Mouse (Mus musculus) bone marrow, adult 2 months (tissue): Measurements from ENCODE around the gene Ugcg. TPM values are rescaled to one million over a fixed set of nuclear protein-coding genes. Genes with fewer than 3 reads are reported as not detected.

Experiments
- H3K27ac ChIP-seq: fragments of 200-500 bp; 2 replicates; pipeline ENCODE4 v1.5.1; 2012; ENCODE audit warnings: low read depth, mild to moderate bottlenecking, control low read depth, inconsistent platforms, low read length; ENCODE audit not compliant: control insufficient read depth, poor library complexity, insufficient read depth
- H3K4me1 ChIP-seq: fragments of 200-500 bp; 2 replicates; pipeline ENCODE4 v1.6.1; 2011; ENCODE audit warnings: low read length; ENCODE audit not compliant: control insufficient read depth, insufficient read depth
- H3K4me3 ChIP-seq: fragments of 200-500 bp; replicated peaks from 2 replicates; pipeline ENCODE3; 2011; ENCODE audit warnings: mild to moderate bottlenecking, low read depth, low read length, control low read depth; ENCODE audit not compliant: control insufficient read depth
- CTCF ChIP-seq: fragments of 200-500 bp; IDR thresholded peaks from 2 replicates; pipeline ENCODE4 v1.5.1; 2011; ENCODE audit warnings: low read length, control low read depth; ENCODE audit not compliant: control insufficient read depth, insufficient read depth
- POLR2A ChIP-seq: fragments of 200-500 bp; IDR thresholded peaks from 2 replicates; pipeline ENCODE4 v1.6.1; 2011; ENCODE audit warnings: low read depth, mild to moderate bottlenecking, control low read depth, low read length, borderline replicate concordance; ENCODE audit not compliant: control insufficient read depth
- WGBS: fragments of 180-500 bp; shearing (Covaris S2); methylation state at CpG from one replicate; pipeline ENCODE4 v1.1.7; 2018; 5-methylcytosine and 5-hydroxymethylcytosine counted together
- polyA plus RNA-seq: library from polyadenylated mRNA; stranded (reverse); fragments of >200 nt; gene quantifications from 2 replicates; pipeline ENCODE4 v1.2.4, GENCODE M21; 2011; ENCODE audit warnings: low replicate concordance; ENCODE audit not compliant: missing spikeins, insufficient read depth, insufficient read length

The Ugcg gene
- polyA plus RNA-seq, 1 experiment: 18.7 TPM

- 92% methylated on average over 4 of the region's 4 CpGs for WGBS
- no peak overlapping the region for H3K27ac ChIP-seq
- TF ChIP-seq POLR2A (no peak), CTCF (no peak)
- H3K4me3 ChIP-seq: no peak overlapping the region
- peaks cover 12% of the 10 kb centered on the region for H3K4me1 ChIP-seq
Observed at GRCm38 (mm10) chr4:59241096-59241495, 52.0 kb downstream of the Ugcg start.

GRCm38 (mm10) chr4:59242221-59242620 lies 53.2 kb downstream of the Ugcg start:
- Histone ChIP-seq H3K27ac (no peak overlapping the region), H3K4me1 (peaks cover 13% of the 10 kb centered on the region), H3K4me3 (no peak overlapping the region)
- WGBS: 88% methylated on average over 3 of the region's 3 CpGs
- TF ChIP-seq POLR2A (no peak), CTCF (no peak)

GRCm38 (mm10) chr4:59243802-59244493 lies 54.9 kb downstream of the Ugcg start:
- H3K4me3 ChIP-seq: no peak overlapping the region
- 38% methylated on average over 7 of the region's 7 CpGs for WGBS
- H3K27ac ChIP-seq: peak overlapping the region; percentile 64
- peaks cover 15% of the 10 kb centered on the region for H3K4me1 ChIP-seq
- TF ChIP-seq POLR2A (no peak), CTCF (no peak)

- no peak for TF ChIP-seq POLR2A
- Histone ChIP-seq H3K4me1 (peaks cover 13% of the 10 kb centered on the region), H3K27ac (peak overlapping the region; percentile 65; the same call in 1 of the 2 replicates), H3K4me3 (no peak overlapping the region)
- WGBS: 54% methylated on average over 7 of the region's 7 CpGs
Observed at GRCm38 (mm10) chr4:59244791-59245555, 55.9 kb downstream of the Ugcg start.

GRCm38 (mm10) chr4:59245776-59246175 lies 56.7 kb downstream of the Ugcg start:
- Histone ChIP-seq H3K4me1 (peaks cover 10% of the 10 kb centered on the region; the same call in 1 of the 2 replicates), H3K27ac (peak overlapping the region; percentile 65; the same call in 1 of the 2 replicates), H3K4me3 (no peak overlapping the region)
- no peak for TF ChIP-seq CTCF
- no peak for TF ChIP-seq POLR2A
- 73% methylated on average over 4 of the region's 4 CpGs for WGBS

- Histone ChIP-seq H3K4me3 (no peak overlapping the region), H3K27ac (no peak overlapping the region; the same call in 1 of the 2 replicates), H3K4me1 (peaks cover 14% of the 10 kb centered on the region; the same call in 1 of the 2 replicates)
- 39% methylated on average over 1 of the region's 1 CpGs for WGBS
- TF ChIP-seq CTCF (no peak), POLR2A (no peak)
Observed at GRCm38 (mm10) chr4:59247545-59247944, 58.5 kb downstream of the Ugcg start.

GRCm38 (mm10) chr4:59248035-59248434 lies 59.0 kb downstream of the Ugcg start:
- Histone ChIP-seq H3K27ac (no peak overlapping the region), H3K4me3 (no peak overlapping the region), H3K4me1 (peaks cover 14% of the 10 kb centered on the region; the same call in 1 of the 2 replicates)
- TF ChIP-seq POLR2A (no peak), CTCF (no peak)

- peaks cover 6% of the 10 kb centered on the region; the same call in 1 of the 2 replicates for H3K4me1 ChIP-seq
- WGBS: 75% methylated on average over 6 of the region's 6 CpGs
- H3K4me3 ChIP-seq: no peak overlapping the region
- no peak overlapping the region for H3K27ac ChIP-seq
- TF ChIP-seq CTCF: no peak
- no peak for TF ChIP-seq POLR2A
Observed at GRCm38 (mm10) chr4:59252386-59253054, 63.5 kb downstream of the Ugcg start.
